Mouse (Mus musculus) G1E (cell line): ENCODE results near the gene Pik3r6. TPM values are rescaled to one million over a fixed set of nuclear protein-coding genes. Genes with fewer than 3 reads are reported as not detected.

ENCODE experiments used
- ATAC-seq: 2 replicates; pipeline ENCODE4 v1.8.0; 2016; ENCODE audit warnings: mild to moderate bottlenecking; ENCODE audit not compliant: insufficient number of reproducible peaks, poor library complexity, low FRiP score, severe bottlenecking; ENCODE audit errors: extremely low read depth
- DNase-seq: peaks from one replicate; pipeline ENCODE4 v3.0.0; 2012; ENCODE audit warnings: low spot score
- H3K27me3 ChIP-seq: 2 replicates; pipeline ENCODE4 v1.6.1; 2012; ENCODE audit warnings: mild to moderate bottlenecking, low read length, inconsistent platforms; ENCODE audit not compliant: insufficient read depth
- H3K36me3 ChIP-seq: replicated peaks from 2 replicates; pipeline ENCODE3; 2012; ENCODE audit warnings: mild to moderate bottlenecking, inconsistent platforms
- H3K4me1 ChIP-seq: 2 replicates; pipeline ENCODE4 v1.6.1; 2012; ENCODE audit warnings: low read depth, low read length, inconsistent platforms, mixed read lengths; ENCODE audit not compliant: insufficient read depth
- H3K4me3 ChIP-seq: 2 replicates; pipeline ENCODE4 v1.5.1; 2012; ENCODE audit warnings: low read depth, mild to moderate bottlenecking, inconsistent platforms, low read length, moderate library complexity, mixed read lengths
- H3K9me3 ChIP-seq: replicated peaks from 2 replicates; pipeline ENCODE4 v1.6.1; 2012; ENCODE audit warnings: inconsistent platforms
- CTCF ChIP-seq: IDR thresholded peaks from 2 replicates; pipeline ENCODE4 v1.5.1; 2012; ENCODE audit warnings: low read depth, low read length, inconsistent platforms, mixed read lengths
- GATA1 ChIP-seq: IDR thresholded peaks from 2 replicates; pipeline ENCODE4 v1.6.1; 2012; ENCODE audit warnings: borderline replicate concordance, low read length, inconsistent platforms, mixed read lengths
- GATA2 ChIP-seq: IDR thresholded peaks from 2 replicates; pipeline ENCODE4 v1.6.1; 2012; ENCODE audit warnings: low read depth, low read length, inconsistent platforms, borderline replicate concordance
- POLR2AphosphoS5 ChIP-seq: IDR thresholded peaks from 2 replicates; pipeline ENCODE4 v1.6.1; 2012; ENCODE audit warnings: low read depth, low read length, inconsistent platforms; ENCODE audit not compliant: insufficient replicate concordance
- TAL1 ChIP-seq: conservative IDR thresholded peaks from 2 replicates; pipeline ENCODE4 v1.6.1; 2012; ENCODE audit warnings: low read depth, low read length, inconsistent platforms, mixed read lengths
- polyA plus RNA-seq: library from polyadenylated mRNA; stranded (reverse); fragments of >175 nt; gene quantifications from 2 replicates; pipeline ENCODE4 v1.2.3, GENCODE M21; 2012
- total RNA-seq, 2 experiments: library from RNA; stranded (forward) in 1 of 2; stranded (reverse) in 1 of 2; fragments of 200-1000 nt in 1 of 2; fragments of >200 nt in 1 of 2; fragmentation: Nextera tagmentation in 1 of 2; gene quantifications; 2 replicates each; pipeline ENCODE4 v1.2.3; 2014 to 2017

Gene Pik3r6
- total and polyA plus RNA-seq, 3 experiments, result 0.04 to 4.7 TPM; not detected in 1

DNA sequence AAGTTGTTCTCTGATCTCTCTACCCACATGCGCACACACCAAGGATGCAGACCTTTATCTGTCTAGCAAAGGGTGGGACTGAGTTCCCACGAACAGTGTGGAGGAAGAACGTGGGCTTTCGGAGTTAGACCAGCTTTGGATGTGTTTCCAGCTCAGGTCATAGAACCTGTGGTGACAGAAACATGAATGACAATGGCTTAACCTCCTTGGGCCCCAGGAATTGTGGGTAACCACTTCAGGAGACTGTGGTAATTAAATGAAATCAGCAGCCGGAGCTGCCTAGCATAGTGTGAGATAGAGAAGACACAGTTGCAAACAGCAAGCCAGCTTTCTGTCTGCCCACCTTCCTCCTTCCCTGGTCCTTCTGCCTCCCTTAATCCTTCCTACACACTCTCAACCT lies 38.6 kb upstream of the Pik3r6 start:
- H3K4me1 ChIP-seq, result no peaks in the 10 kb centered on the region
- no peaks in the 10 kb centered on the region for H3K36me3 ChIP-seq
- H3K4me3 ChIP-seq, result no peak overlapping the region
- H3K9me3 ChIP-seq, result no peaks in the 10 kb centered on the region
- TF ChIP-seq POLR2AphosphoS5 (no peak), GATA2 (no peak), TAL1 (no peak), CTCF (no peak), GATA1 (no peak)
- 0 out of 2 replicates have a peak, but pooled peaks cover 3% of the 10 kb centered on the region for H3K27me3 ChIP-seq
- DNase-seq (no peak), ATAC-seq (no peak)

DNA sequence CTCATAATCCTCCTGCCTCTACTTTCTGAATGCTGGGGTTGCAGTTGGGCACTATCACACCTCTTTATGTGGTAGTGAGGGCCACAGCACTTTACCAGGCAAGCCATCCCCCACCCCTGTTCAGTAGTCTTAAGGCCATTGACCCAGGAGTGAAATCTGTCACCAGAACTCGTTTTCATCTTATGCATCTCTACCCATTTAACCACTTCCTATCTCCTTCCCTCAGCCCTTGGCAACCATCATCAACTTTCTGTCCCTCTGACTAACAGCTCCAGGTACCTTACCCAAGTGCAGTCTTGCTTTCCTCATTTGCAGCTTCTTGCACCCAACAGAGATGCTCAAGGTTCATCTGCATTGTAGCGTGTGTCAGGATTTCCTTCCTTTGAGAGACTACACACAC lies 37.7 kb upstream of the Pik3r6 start:
- H3K27me3 ChIP-seq, result 0 out of 2 replicates have a peak, but pooled peaks cover 3% of the 10 kb centered on the region
- ATAC-seq (no peak), DNase-seq (no peak)
- no peak overlapping the region for H3K4me3 ChIP-seq
- H3K4me1 ChIP-seq, result no peaks in the 10 kb centered on the region
- H3K36me3 ChIP-seq, result no peaks in the 10 kb centered on the region
- no peaks in the 10 kb centered on the region for H3K9me3 ChIP-seq
- no peak for TF ChIP-seq GATA1
- TF ChIP-seq TAL1, result no peak
- no peak for TF ChIP-seq POLR2AphosphoS5
- TF ChIP-seq CTCF, result no peak
- no peak for TF ChIP-seq GATA2

DNA sequence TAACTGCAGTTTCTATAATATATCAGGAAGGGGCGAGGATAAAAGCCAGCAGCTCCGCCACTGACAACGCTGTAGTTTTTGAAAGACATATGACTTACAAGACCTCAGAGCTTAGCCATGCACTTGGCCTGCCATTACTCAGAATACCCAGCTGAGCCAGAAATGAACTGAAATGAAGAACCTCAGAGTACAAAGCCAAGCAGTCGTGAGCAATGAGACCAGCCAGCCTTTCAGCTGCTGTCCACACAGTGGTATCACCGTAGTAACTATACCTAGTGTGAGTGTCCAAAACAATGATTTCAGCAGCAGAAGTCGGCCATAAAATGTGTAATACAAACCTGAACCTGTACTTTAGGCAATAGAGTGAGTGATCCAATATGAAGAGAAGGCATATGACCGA lies 35.4 kb upstream of the Pik3r6 start:
- Histone ChIP-seq H3K4me1 (no peaks in the 10 kb centered on the region), H3K36me3 (no peaks in the 10 kb centered on the region), H3K9me3 (no peaks in the 10 kb centered on the region), H3K4me3 (no peak overlapping the region), H3K27me3 (0 out of 2 replicates have a peak, but pooled peaks cover 3% of the 10 kb centered on the region)
- no peak for TF ChIP-seq POLR2AphosphoS5
- TF ChIP-seq GATA2, result no peak
- TF ChIP-seq CTCF, result no peak
- no peak for TF ChIP-seq GATA1
- TF ChIP-seq TAL1, result no peak
- ATAC-seq (no peak), DNase-seq (no peak)

DNA sequence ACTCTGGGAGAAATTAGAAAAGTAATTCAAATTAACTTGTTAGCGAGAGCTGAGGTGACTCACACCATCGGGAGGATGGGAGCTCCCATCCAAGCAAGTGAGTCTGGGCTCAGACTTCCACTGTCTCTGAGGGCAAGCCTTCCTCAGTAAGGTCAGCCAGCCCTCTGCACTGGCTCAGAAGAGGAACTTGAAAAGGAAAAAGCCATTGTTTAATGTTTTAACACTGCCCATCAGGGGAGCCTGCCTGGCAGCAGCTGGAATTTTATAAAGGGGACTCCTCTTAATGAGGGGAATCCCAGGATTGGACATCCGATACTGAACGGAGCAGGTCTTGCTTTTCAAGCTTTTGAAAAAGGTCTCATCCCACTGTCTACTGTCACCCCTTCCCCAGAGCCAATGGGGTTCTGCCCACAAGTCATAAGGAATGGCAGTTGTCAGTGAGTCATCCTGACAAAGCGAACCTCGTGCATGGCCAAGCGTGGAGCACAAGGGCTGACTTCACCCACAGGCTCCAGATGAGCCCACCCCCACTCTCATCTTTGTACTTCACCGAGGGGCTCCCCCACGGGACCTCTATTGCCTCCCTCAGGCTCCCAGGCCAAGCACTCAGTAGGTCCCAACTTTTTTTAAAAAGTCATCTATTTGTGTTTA lies 34.7 kb upstream of the Pik3r6 start:
- H3K4me1 ChIP-seq, result no peaks in the 10 kb centered on the region
- H3K9me3 ChIP-seq, result no peaks in the 10 kb centered on the region
- no peak for TF ChIP-seq GATA2
- TF ChIP-seq CTCF, result no peak
- no peak for TF ChIP-seq POLR2AphosphoS5
- no peak for TF ChIP-seq TAL1
- no peaks in the 10 kb centered on the region for H3K36me3 ChIP-seq
- no peak overlapping the region for H3K4me3 ChIP-seq
- DNase-seq, result no peak
- peaks cover 4% of the 10 kb centered on the region; the same call in 1 of the 2 replicates for H3K27me3 ChIP-seq
- no peak for ATAC-seq

DNA sequence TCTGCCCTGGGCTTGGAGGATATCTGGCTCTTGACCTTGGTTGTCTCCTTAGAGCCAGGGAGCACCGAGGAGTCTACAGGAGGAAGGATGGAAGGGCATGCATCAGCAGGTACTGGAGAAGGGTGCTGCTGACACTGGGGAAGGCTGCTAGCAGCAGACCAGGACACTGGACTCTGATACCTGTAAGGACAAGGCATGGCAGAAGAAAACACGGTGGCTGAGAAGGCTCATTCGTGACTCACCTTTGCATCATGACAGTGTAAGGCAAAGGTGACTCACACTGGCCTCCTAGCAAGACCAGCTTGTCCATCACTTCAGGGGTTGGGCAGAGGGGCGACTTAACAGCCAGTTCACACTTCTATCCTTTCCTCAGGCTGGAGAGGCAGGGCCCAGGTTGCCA lies 33.9 kb upstream of the Pik3r6 start:
- TF ChIP-seq CTCF (no peak), POLR2AphosphoS5 (no peak), GATA1 (no peak), TAL1 (no peak), GATA2 (no peak)
- Histone ChIP-seq H3K4me3 (no peak overlapping the region), H3K4me1 (no peaks in the 10 kb centered on the region), H3K36me3 (no peaks in the 10 kb centered on the region), H3K9me3 (no peaks in the 10 kb centered on the region), H3K27me3 (peaks cover 11% of the 10 kb centered on the region)
- ATAC-seq (no peak), DNase-seq (no peak)

DNA sequence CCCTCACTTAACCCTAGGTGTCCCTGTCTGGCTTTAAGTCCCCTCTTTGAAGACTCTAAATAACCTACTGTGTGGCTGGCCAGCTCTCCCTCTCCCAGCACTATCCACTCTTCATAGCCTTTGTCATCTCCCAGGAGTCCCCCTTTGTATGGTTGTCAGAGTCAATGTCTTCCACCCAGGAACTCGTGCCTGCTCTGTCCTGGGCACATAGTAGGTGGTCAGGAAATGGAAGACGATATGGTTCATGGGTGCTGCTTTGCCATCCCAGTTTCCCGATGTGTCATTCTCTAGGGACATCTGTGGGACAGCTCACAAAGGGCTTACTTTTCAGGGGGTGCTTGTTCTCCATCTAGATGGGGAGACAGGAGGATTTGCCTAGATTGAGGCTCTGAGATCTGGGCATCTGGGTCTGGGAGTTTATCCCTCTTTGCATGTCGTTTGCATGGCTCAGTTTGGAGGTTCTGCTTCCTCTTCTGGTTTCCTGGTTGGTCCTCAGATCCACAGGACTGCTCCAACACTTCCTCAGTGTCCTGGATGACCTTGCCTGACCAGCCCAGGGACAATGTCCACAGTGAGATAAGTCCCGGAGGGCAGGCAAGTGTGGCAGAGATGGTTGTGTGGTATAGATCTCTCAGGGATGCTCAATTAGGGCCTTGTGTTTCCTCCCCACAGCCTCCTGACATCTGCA lies 30.5 kb upstream of the Pik3r6 start:
- H3K4me1 ChIP-seq, result no peaks in the 10 kb centered on the region
- H3K27me3 ChIP-seq, result peaks cover 16% of the 10 kb centered on the region
- no peaks in the 10 kb centered on the region for H3K9me3 ChIP-seq
- TF ChIP-seq GATA2 (no peak), TAL1 (no peak), POLR2AphosphoS5 (no peak), CTCF (no peak), GATA1 (no peak)
- H3K36me3 ChIP-seq, result no peaks in the 10 kb centered on the region
- H3K4me3 ChIP-seq, result no peak overlapping the region
- no peak for DNase-seq
- no peak for ATAC-seq
